Mouse (Mus musculus): Measurements from ENCODE around the gene Stat5a. TPM values are rescaled to one million over a fixed set of nuclear protein-coding genes. Genes with fewer than 3 reads are reported as not detected.

Gene Stat5a
- total and polyA plus RNA-seq, 3 experiments = 17.5 to 23.6 (median 23.0) TPM

- H3K4me1 ChIP-seq (ENCODE audit: control insufficient read depth in 1 of 2, insufficient read depth in 2 of 2) = peaks cover 16 to 49% of the 10 kb centered on the region in 2 experiments; a peak in 3 of 4 replicates
- no peaks in the 10 kb centered on the region for H3K79me2 ChIP-seq (replicated peaks; ENCODE audit: control insufficient read depth, extremely low read depth, insufficient read depth, poor library complexity, severe bottlenecking)
- H3K4me3 ChIP-seq (replicated peaks in 1 of 3; ENCODE audit: low read depth in 2 of 3, low read length in 2 of 3, poor library complexity in 1 of 3) = no peak overlapping the region
- H3K9ac ChIP-seq (ENCODE audit: insufficient read depth, low read depth) = no peak overlapping the region
- dilution Hi-C loops (cut with MboI; ENCODE audit: extremely low pct_ligation_motif_present, extremely low pct_unique_long_range_greater_than_20kb, low sequenced_read_pairs) (no loop called here), in situ Hi-C loops (cut with MboI; ENCODE audit: low pct_ligation_motif_present, low pct_unique_long_range_greater_than_20kb, low sequenced_read_pairs) (no loop called here)
- H3K27me3 ChIP-seq (replicated peaks) = no peaks in the 10 kb centered on the region
- H3K4me2 ChIP-seq (ENCODE audit: insufficient read depth, low read depth, poor library complexity, severe bottlenecking) = 0 out of 2 replicates have a peak overlapping the region, but pooled peaks have one; percentile 5
- no peak for DNase-seq (ENCODE audit: extremely low read depth)
- no peak overlapping the region for H3K27ac ChIP-seq (ENCODE audit: insufficient read depth, low read depth)
- TF ChIP-seq USF1 (IDR thresholded peaks at IDR 0.05; ENCODE audit: low read depth, low read length) (peak; percentile 66), BHLHE40 (IDR thresholded peaks at IDR 0.05; ENCODE audit: low read depth, low read length) (peak; percentile 80), USF2 (conservative IDR thresholded peaks at IDR 0.05; ENCODE audit: low read depth, low read length) (peak; percentile 61), MAX (IDR thresholded peaks at IDR 0.05; ENCODE audit: low read length) (peak; percentile 88), UBTF (IDR thresholded peaks at IDR 0.05; ENCODE audit: low read depth, low read length) (no peak), SMC3 (IDR thresholded peaks at IDR 0.05; ENCODE audit: low read depth, low read length) (no peak), MYC (IDR thresholded peaks at IDR 0.05; ENCODE audit: low read depth, low read length) (peak; percentile 67), MXI1 (IDR thresholded peaks at IDR 0.05; ENCODE audit: low read depth, low read length) (peak; percentile 71; the same call in 1 of the 2 replicates)
- no peaks in the 10 kb centered on the region for H3K9me3 ChIP-seq (replicated peaks; ENCODE audit: low read length)
- H3K36me3 ChIP-seq (replicated peaks in 1 of 2; ENCODE audit: control insufficient read depth in 1 of 2, insufficient read depth in 1 of 2, low read length in 1 of 2) = peaks cover 0 to 9% of the 10 kb centered on the region in 2 experiments
Measured at GRCm38 (mm10) chr11:100823543-100824313, 35.4 kb upstream of the Stat5a start.

- no peaks in the 10 kb centered on the region for H3K9me3 ChIP-seq (replicated peaks; ENCODE audit: low read length)
- peaks cover 0 to 13% of the 10 kb centered on the region in 2 experiments for H3K36me3 ChIP-seq (replicated peaks in 1 of 2; ENCODE audit: control insufficient read depth in 1 of 2, insufficient read depth in 1 of 2, low read length in 1 of 2)
- no peaks in the 10 kb centered on the region for H3K27me3 ChIP-seq (replicated peaks)
- no peak for DNase-seq (ENCODE audit: extremely low read depth)
- peaks cover 12 to 44% of the 10 kb centered on the region in 2 experiments; a peak in 3 of 4 replicates for H3K4me1 ChIP-seq (ENCODE audit: control insufficient read depth in 1 of 2, insufficient read depth in 2 of 2)
- in situ Hi-C loops (cut with MboI; ENCODE audit: low pct_ligation_motif_present, low pct_unique_long_range_greater_than_20kb, low sequenced_read_pairs) (no loop called here), dilution Hi-C loops (cut with MboI; ENCODE audit: extremely low pct_ligation_motif_present, extremely low pct_unique_long_range_greater_than_20kb, low sequenced_read_pairs) (no loop called here)
- no peak overlapping the region for H3K9ac ChIP-seq (ENCODE audit: insufficient read depth, low read depth)
- no peak overlapping the region for H3K4me2 ChIP-seq (ENCODE audit: insufficient read depth, low read depth, poor library complexity, severe bottlenecking)
- H3K27ac ChIP-seq (ENCODE audit: insufficient read depth, low read depth) = no peak overlapping the region
- TF ChIP-seq ZKSCAN1 (IDR thresholded peaks at IDR 0.05; ENCODE audit: borderline replicate concordance, low read depth, low read length) (no peak), NRF1 (IDR thresholded peaks at IDR 0.05; ENCODE audit: low read depth, low read length) (0 out of 2 replicates have a peak, but pooled peaks have one; percentile 17)
- no peak overlapping the region for H3K4me3 ChIP-seq (replicated peaks in 1 of 3; ENCODE audit: low read depth in 2 of 3, low read length in 2 of 3, poor library complexity in 1 of 3)
- no peaks in the 10 kb centered on the region for H3K79me2 ChIP-seq (replicated peaks; ENCODE audit: control insufficient read depth, extremely low read depth, insufficient read depth, poor library complexity, severe bottlenecking)
Measured at GRCm38 (mm10) chr11:100824496-100824895, 34.7 kb upstream of the Stat5a start.

- 0 out of 2 replicates have a peak, but pooled peaks cover 3% of the 10 kb centered on the region for H3K79me2 ChIP-seq (replicated peaks; ENCODE audit: control insufficient read depth, extremely low read depth, insufficient read depth, poor library complexity, severe bottlenecking)
- no peaks in the 10 kb centered on the region for H3K27me3 ChIP-seq (replicated peaks)
- H3K4me1 ChIP-seq (ENCODE audit: control insufficient read depth in 1 of 2, insufficient read depth in 2 of 2) = peaks cover 11 to 44% of the 10 kb centered on the region in 2 experiments; a peak in 3 of 4 replicates
- H3K9me3 ChIP-seq (replicated peaks; ENCODE audit: low read length) = no peaks in the 10 kb centered on the region
- TF ChIP-seq MEF2A (IDR thresholded peaks at IDR 0.05; ENCODE audit: borderline replicate concordance, low read depth, low read length) (no peak), CTCF (conservative IDR thresholded peaks at IDR 0.05 in 1 of 2, IDR thresholded peaks at IDR 0.05 in 1 of 2; ENCODE audit: low read depth in 2 of 2, low read length in 2 of 2) (no peak), ZMIZ1 (IDR thresholded peaks at IDR 0.05; ENCODE audit: low read depth, low read length) (no peak), CHD2 (IDR thresholded peaks at IDR 0.05; ENCODE audit: low read length) (no peak), E2F4 (IDR thresholded peaks at IDR 0.05; ENCODE audit: insufficient replicate concordance, low read depth, low read length) (no peak), NELFE (IDR thresholded peaks at IDR 0.05; ENCODE audit: low read depth, low read length) (no peak), EP300 (IDR thresholded peaks at IDR 0.05; ENCODE audit: low read length) (no peak), SIN3A (IDR thresholded peaks at IDR 0.05; ENCODE audit: low read length) (no peak), GABPA (IDR thresholded peaks at IDR 0.05; ENCODE audit: insufficient replicate concordance, low read depth, low read length) (no peak), ZC3H11A (IDR thresholded peaks at IDR 0.05; ENCODE audit: low read depth, low read length) (no peak), MXI1 (IDR thresholded peaks at IDR 0.05; ENCODE audit: low read depth, low read length) (no peak), ELF1 (IDR thresholded peaks at IDR 0.05; ENCODE audit: low read depth, low read length) (no peak), TCF12 (IDR thresholded peaks at IDR 0.05; ENCODE audit: low read depth, low read length) (no peak), USF2 (conservative IDR thresholded peaks at IDR 0.05; ENCODE audit: low read depth, low read length) (no peak), CHD1 (IDR thresholded peaks at IDR 0.05; ENCODE audit: low read depth, low read length) (no peak), PAX5 (IDR thresholded peaks at IDR 0.05; ENCODE audit: low read length) (no peak), ZNF384 (IDR thresholded peaks at IDR 0.05; ENCODE audit: low read depth, low read length) (no peak)
- no peak overlapping the region for H3K4me3 ChIP-seq (replicated peaks in 1 of 3; ENCODE audit: low read depth in 2 of 3, low read length in 2 of 3, poor library complexity in 1 of 3)
- no peak overlapping the region for H3K27ac ChIP-seq (ENCODE audit: insufficient read depth, low read depth)
- no peak overlapping the region for H3K9ac ChIP-seq (ENCODE audit: insufficient read depth, low read depth)
- in situ Hi-C loops (cut with MboI; ENCODE audit: low pct_ligation_motif_present, low pct_unique_long_range_greater_than_20kb, low sequenced_read_pairs) (no loop called here), dilution Hi-C loops (cut with MboI; ENCODE audit: extremely low pct_ligation_motif_present, extremely low pct_unique_long_range_greater_than_20kb, low sequenced_read_pairs) (no loop called here)
- H3K36me3 ChIP-seq (replicated peaks in 1 of 2; ENCODE audit: control insufficient read depth in 1 of 2, insufficient read depth in 1 of 2, low read length in 1 of 2) = peaks cover 0 to 12% of the 10 kb centered on the region in 2 experiments
- no peak for DNase-seq (ENCODE audit: extremely low read depth)
- no peak overlapping the region for H3K4me2 ChIP-seq (ENCODE audit: insufficient read depth, low read depth, poor library complexity, severe bottlenecking)
Measured at GRCm38 (mm10) chr11:100825451-100825850, 33.7 kb upstream of the Stat5a start.
